Mouse (Mus musculus): ENCODE data around the gene Eddm3b. TPM values are rescaled to one million over a fixed set of nuclear protein-coding genes. Genes with fewer than 3 reads are reported as not detected.

The Eddm3b gene
- polyA plus RNA-seq (2016; fragmentation: Nextera tagmentation; extraction: Ambion mirVana): 0.37 TPM in 1 of 2 replicates, not detected in the other

- 0 out of 2 replicates have a peak, but pooled peaks cover 5% of the 10 kb centered on the region for H3K9me3 ChIP-seq
- no peaks in the 10 kb centered on the region for H3K27me3 ChIP-seq (ENCODE audit: insufficient read depth, poor library complexity, severe bottlenecking)
- H3K4me3 ChIP-seq: no peak within 1 kb of the TSS; the same call in 1 of the 2 replicates
- WGBS: 42% methylated on average over 12 of the region's 12 CpGs
- H3K36me3 ChIP-seq: no peaks in the 10 kb centered on the region
- peaks cover 9% of the 10 kb centered on the region; the same call in 1 of the 2 replicates for H3K4me1 ChIP-seq (replicated peaks)
- no peak within 1 kb of the TSS for H3K27ac ChIP-seq
- DNase-seq (ENCODE audit: low spot score): no peak
These were observed at the start of gene Eddm3b for GRCm38 (mm10) chr14:51113916-51114560. Eddm3b (plus strand) TSS chr14:51114426.

GRCm38 (mm10) chr14:51068956-51069355 is 45.3 kb upstream of the Eddm3b start:
- WGBS: 90% methylated on average over 5 of the region's 5 CpGs
- Histone ChIP-seq H3K27ac (no peak overlapping the region), H3K9me3 (no peaks in the 10 kb centered on the region), H3K27me3 (ENCODE audit: insufficient read depth, poor library complexity, severe bottlenecking) (no peaks in the 10 kb centered on the region), H3K4me3 (no peak overlapping the region), H3K36me3 (no peaks in the 10 kb centered on the region), H3K4me1 (replicated peaks) (peaks cover 8% of the 10 kb centered on the region)
- no peak for DNase-seq (ENCODE audit: low spot score)

- Histone ChIP-seq H3K4me1 (replicated peaks) (peaks cover 8% of the 10 kb centered on the region), H3K4me3 (no peak overlapping the region), H3K36me3 (no peaks in the 10 kb centered on the region), H3K27ac (no peak overlapping the region), H3K9me3 (no peaks in the 10 kb centered on the region), H3K27me3 (ENCODE audit: insufficient read depth, poor library complexity, severe bottlenecking) (no peaks in the 10 kb centered on the region)
- 95% methylated on average over 2 of the region's 2 CpGs for WGBS
- DNase-seq (ENCODE audit: low spot score): no peak
These were observed 44.6 kb upstream of the Eddm3b start for GRCm38 (mm10) chr14:51069617-51070016.

GRCm38 (mm10) chr14:51074335-51074734 is 39.9 kb upstream of the Eddm3b start, which contains the start of gene Olfr750:
Olfr750 (minus strand) TSS chr14:51074435.
- DNase-seq (ENCODE audit: low spot score): no peak
- Histone ChIP-seq H3K36me3 (no peaks in the 10 kb centered on the region), H3K4me3 (no peak within 1 kb of the TSS), H3K27ac (no peak within 1 kb of the TSS), H3K27me3 (ENCODE audit: insufficient read depth, poor library complexity, severe bottlenecking) (no peaks in the 10 kb centered on the region), H3K9me3 (no peaks in the 10 kb centered on the region), H3K4me1 (replicated peaks) (no peaks in the 10 kb centered on the region)
- WGBS: 87% methylated on average over 3 of the region's 3 CpGs

GRCm38 (mm10) chr14:51079180-51079579 is 35.0 kb upstream of the Eddm3b start:
- Histone ChIP-seq H3K9me3 (no peaks in the 10 kb centered on the region), H3K27me3 (ENCODE audit: insufficient read depth, poor library complexity, severe bottlenecking) (peaks cover 9% of the 10 kb centered on the region; the same call in 1 of the 2 replicates), H3K36me3 (no peaks in the 10 kb centered on the region), H3K4me3 (no peak overlapping the region), H3K4me1 (replicated peaks) (peaks cover 15% of the 10 kb centered on the region), H3K27ac (no peak overlapping the region)
- WGBS: 83% methylated on average over 1 of the region's 1 CpGs
- DNase-seq (ENCODE audit: low spot score): no peak

GRCm38 (mm10) chr14:51081035-51081434 is 33.2 kb upstream of the Eddm3b start:
- Histone ChIP-seq H3K36me3 (no peaks in the 10 kb centered on the region), H3K27ac (no peak overlapping the region), H3K4me3 (no peak overlapping the region), H3K27me3 (ENCODE audit: insufficient read depth, poor library complexity, severe bottlenecking) (peaks cover 18% of the 10 kb centered on the region), H3K9me3 (no peaks in the 10 kb centered on the region), H3K4me1 (replicated peaks) (peaks cover 15% of the 10 kb centered on the region)
- no peak for DNase-seq (ENCODE audit: low spot score)
- WGBS: 83% methylated on average over 2 of the region's 2 CpGs

- DNase-seq (ENCODE audit: low spot score): peak; percentile 77
- Histone ChIP-seq H3K36me3 (no peaks in the 10 kb centered on the region), H3K27me3 (ENCODE audit: insufficient read depth, poor library complexity, severe bottlenecking) (peaks cover 18% of the 10 kb centered on the region), H3K9me3 (no peaks in the 10 kb centered on the region), H3K4me3 (peak overlapping the region; percentile 68), H3K4me1 (replicated peaks) (peaks cover 15% of the 10 kb centered on the region), H3K27ac (peak overlapping the region; percentile 50; the same call in 1 of the 2 replicates)
- 3% methylated on average over 40 of the region's 40 CpGs for WGBS
These were observed 31.3 kb upstream of the Eddm3b start for GRCm38 (mm10) chr14:51082599-51083581.

GRCm38 (mm10) chr14:51083805-51084204 is 30.4 kb upstream of the Eddm3b start:
- peaks cover 15% of the 10 kb centered on the region for H3K4me1 ChIP-seq (replicated peaks)
- H3K9me3 ChIP-seq: no peaks in the 10 kb centered on the region
- no peak for DNase-seq (ENCODE audit: low spot score)
- no peaks in the 10 kb centered on the region for H3K36me3 ChIP-seq
- H3K27me3 ChIP-seq (ENCODE audit: insufficient read depth, poor library complexity, severe bottlenecking): peaks cover 18% of the 10 kb centered on the region
- peak overlapping the region; percentile 68 for H3K4me3 ChIP-seq
- no peak overlapping the region for H3K27ac ChIP-seq
- 13% methylated on average over 7 of the region's 7 CpGs for WGBS

GRCm38 (mm10) chr14:51085086-51085485 is 29.1 kb upstream of the Eddm3b start:
- Histone ChIP-seq H3K27me3 (ENCODE audit: insufficient read depth, poor library complexity, severe bottlenecking) (peaks cover 16% of the 10 kb centered on the region), H3K36me3 (no peaks in the 10 kb centered on the region), H3K4me3 (no peak overlapping the region), H3K4me1 (replicated peaks) (peaks cover 15% of the 10 kb centered on the region), H3K27ac (no peak overlapping the region), H3K9me3 (no peaks in the 10 kb centered on the region)
- DNase-seq (ENCODE audit: low spot score): no peak
- WGBS: 77% methylated on average over 2 of the region's 2 CpGs

- H3K9me3 ChIP-seq: no peaks in the 10 kb centered on the region
- WGBS: 80% methylated on average over 4 of the region's 4 CpGs
These were observed 28.3 kb upstream of the Eddm3b start for GRCm38 (mm10) chr14:51085911-51086310.

GRCm38 (mm10) chr14:51087762-51088161 is 26.5 kb upstream of the Eddm3b start:
- Histone ChIP-seq H3K36me3 (no peaks in the 10 kb centered on the region), H3K27me3 (ENCODE audit: insufficient read depth, poor library complexity, severe bottlenecking) (peaks cover 17% of the 10 kb centered on the region), H3K4me3 (peak overlapping the region; percentile 69), H3K4me1 (replicated peaks) (peaks cover 18% of the 10 kb centered on the region), H3K27ac (no peak overlapping the region), H3K9me3 (no peaks in the 10 kb centered on the region)
- 11% methylated on average over 9 of the region's 9 CpGs for WGBS
- DNase-seq (ENCODE audit: low spot score): no peak

More at GRCm38 (mm10) chr14:51085911-51086310, 28.3 kb upstream of the Eddm3b start:
- H3K4me3 ChIP-seq: no peak overlapping the region
- H3K27ac ChIP-seq: no peak overlapping the region
- no peak for DNase-seq (ENCODE audit: low spot score)
- H3K36me3 ChIP-seq: no peaks in the 10 kb centered on the region
- H3K27me3 ChIP-seq (ENCODE audit: insufficient read depth, poor library complexity, severe bottlenecking): peaks cover 12% of the 10 kb centered on the region
- H3K4me1 ChIP-seq (replicated peaks): peaks cover 15% of the 10 kb centered on the region

GRCm38 (mm10) chr14:51088166-51088969 is 25.9 kb upstream of the Eddm3b start:
- Histone ChIP-seq H3K4me3 (peak overlapping the region; percentile 69), H3K27ac (peak overlapping the region; percentile 79)
- WGBS: under 1% methylated on average over 23 of the region's 23 CpGs

More at GRCm38 (mm10) chr14:51088166-51088969, 25.9 kb upstream of the Eddm3b start:
- peaks cover 17% of the 10 kb centered on the region for H3K27me3 ChIP-seq (ENCODE audit: insufficient read depth, poor library complexity, severe bottlenecking)
- H3K36me3 ChIP-seq: no peaks in the 10 kb centered on the region
- peaks cover 12% of the 10 kb centered on the region for H3K4me1 ChIP-seq (replicated peaks)
- H3K9me3 ChIP-seq: no peaks in the 10 kb centered on the region
- peak; percentile 84 for DNase-seq (ENCODE audit: low spot score)
